Mouse (Mus musculus) MEL (cell line): ENCODE results near the gene Zdhhc24. TPM values are rescaled to one million over a fixed set of nuclear protein-coding genes. Genes with fewer than 3 reads are reported as not detected.

Source experiments
- DNase-seq: peaks from one replicate; pipeline ENCODE4 v3.0.0; 2011; ENCODE audit warnings: low read depth, low spot score
- H3K27ac ChIP-seq: 2 replicates; pipeline ENCODE4 v1.5.1; 2012; ENCODE audit warnings: low read depth, mild to moderate bottlenecking, control low read depth, low read length, moderate library complexity; ENCODE audit not compliant: control insufficient read depth
- H3K27me3 ChIP-seq, 2 experiments: fragments of 150-350 bp in 1 of 2; sonication (generic) in 1 of 2; 2 replicates each; pipeline ENCODE4 v1.6.1; 2012; ENCODE audit warnings: low read length in 2 of 2, mild to moderate bottlenecking in 2 of 2, improper control_type of control experiment in 1 of 2, moderate library complexity in 1 of 2; ENCODE audit not compliant: insufficient read depth in 2 of 2, control insufficient read depth in 1 of 2
- H3K36me3 ChIP-seq, 2 experiments: 2 replicates each; pipeline ENCODE4 v1.6.1; 2012 to 2014; ENCODE audit warnings: low read length in 2 of 2, improper control_type of control experiment in 1 of 2, inconsistent platforms in 1 of 2, mild to moderate bottlenecking in 1 of 2; ENCODE audit not compliant: insufficient read depth in 2 of 2, control insufficient read depth in 1 of 2
- H3K4me1 ChIP-seq, 2 experiments: fragments of 150-350 bp in 1 of 2; sonication (generic) in 1 of 2; 2 replicates each; pipeline ENCODE4 v1.6.1; 2012; ENCODE audit warnings: low read length in 2 of 2, improper control_type of control experiment in 1 of 2, mild to moderate bottlenecking in 1 of 2; ENCODE audit not compliant: insufficient read depth in 2 of 2, control insufficient read depth in 1 of 2
- H3K4me3 ChIP-seq, 2 experiments: fragments of 150-350 bp in 1 of 2; sonication (generic) in 1 of 2; 2 replicates each; pipeline ENCODE4 v1.5.1; 2012; ENCODE audit warnings: low read depth in 2 of 2, low read length in 2 of 2, mild to moderate bottlenecking in 2 of 2, moderate library complexity in 2 of 2, control low read depth in 1 of 2, improper control_type of control experiment in 1 of 2; ENCODE audit not compliant: control insufficient read depth in 1 of 2, insufficient read depth in 1 of 2
- H3K79me2 ChIP-seq: 2 replicates; pipeline ENCODE4 v1.6.1; 2012; ENCODE audit warnings: mild to moderate bottlenecking, low read length, moderate library complexity; ENCODE audit not compliant: control insufficient read depth, poor library complexity, insufficient read depth
- H3K9ac ChIP-seq: 2 replicates; pipeline ENCODE4 v1.6.1; 2012; ENCODE audit warnings: low read depth, mild to moderate bottlenecking, control low read depth, low read length, moderate library complexity; ENCODE audit not compliant: control insufficient read depth, poor library complexity, severe bottlenecking
- H3K9me3 ChIP-seq: fragments of 150-350 bp; sonication (generic); replicated peaks from 2 replicates; pipeline ENCODE4 v1.6.1; 2012; ENCODE audit warnings: mild to moderate bottlenecking, low read length, improper control_type of control experiment, moderate library complexity; ENCODE audit not compliant: insufficient read depth
- BHLHE40 ChIP-seq: IDR thresholded peaks from 2 replicates; pipeline ENCODE4 v1.6.1; 2012; ENCODE audit warnings: low read depth, mild to moderate bottlenecking, inconsistent platforms, low read length, improper control_type of control experiment, borderline replicate concordance
- CHD1 ChIP-seq: IDR thresholded peaks from 2 replicates; pipeline ENCODE4 v1.6.1; 2012; ENCODE audit warnings: low read depth, mild to moderate bottlenecking, inconsistent platforms, low read length, improper control_type of control experiment
- CHD2 ChIP-seq: IDR thresholded peaks from 2 replicates; pipeline ENCODE4 v1.6.1; 2011; ENCODE audit warnings: low read length, improper control_type of control experiment
- CTCF ChIP-seq, 3 experiments: IDR thresholded peaks in 2 of 3; conservative IDR thresholded peaks in 1 of 3; 2 replicates each; pipeline ENCODE4 v1.5.1; 2011 to 2012; ENCODE audit warnings: low read length in 3 of 3, low read depth in 2 of 3, mild to moderate bottlenecking in 2 of 3, improper control_type of control experiment in 1 of 3, inconsistent platforms in 1 of 3, mixed read lengths in 1 of 3, moderate library complexity in 1 of 3; ENCODE audit not compliant: control insufficient read depth in 1 of 3, insufficient read depth in 1 of 3, poor library complexity in 1 of 3, severe bottlenecking in 1 of 3
- EP300 ChIP-seq, 2 experiments: IDR thresholded peaks; 2 replicates each; pipeline ENCODE4 v1.6.1; 2011; ENCODE audit warnings: improper control_type of control experiment in 2 of 2, low read length in 2 of 2, low read depth in 1 of 2, mild to moderate bottlenecking in 1 of 2
- GABPA ChIP-seq: IDR thresholded peaks from 2 replicates; pipeline ENCODE4 v1.6.1; 2012; ENCODE audit warnings: low read depth, mild to moderate bottlenecking, inconsistent platforms, low read length, improper control_type of control experiment, moderate library complexity
- GATA1 ChIP-seq: IDR thresholded peaks from 2 replicates; pipeline ENCODE4 v1.6.1; 2011; ENCODE audit warnings: low read depth, low read length, improper control_type of control experiment
- HCFC1 ChIP-seq: IDR thresholded peaks from 2 replicates; pipeline ENCODE4 v1.6.1; 2012; ENCODE audit warnings: low read depth, mild to moderate bottlenecking, inconsistent platforms, low read length, improper control_type of control experiment, moderate library complexity
- JUND ChIP-seq: IDR thresholded peaks from 2 replicates; pipeline ENCODE4 v1.6.1; 2011; ENCODE audit warnings: low read depth, mild to moderate bottlenecking, improper control_type of control experiment, low read length
- KAT2A ChIP-seq: conservative IDR thresholded peaks from 2 replicates; pipeline ENCODE4 v1.6.1; 2012; ENCODE audit warnings: low read depth, low read length, improper control_type of control experiment, inconsistent platforms
- MAFK ChIP-seq: IDR thresholded peaks from 2 replicates; pipeline ENCODE4 v1.6.1; 2011; ENCODE audit warnings: low read depth, mild to moderate bottlenecking, low read length, improper control_type of control experiment, borderline replicate concordance
- MAX ChIP-seq: IDR thresholded peaks from 2 replicates; pipeline ENCODE4 v1.6.1; 2011; ENCODE audit warnings: low read length, improper control_type of control experiment
- MAZ ChIP-seq: IDR thresholded peaks from 2 replicates; pipeline ENCODE4 v1.6.1; 2012; ENCODE audit warnings: low read depth, mild to moderate bottlenecking, inconsistent platforms, low read length, improper control_type of control experiment
- MEF2A ChIP-seq: IDR thresholded peaks from 2 replicates; pipeline ENCODE4 v1.6.1; 2014; ENCODE audit warnings: low read depth, mild to moderate bottlenecking, inconsistent platforms, low read length, improper control_type of control experiment; ENCODE audit not compliant: poor library complexity, insufficient replicate concordance, severe bottlenecking; ENCODE audit errors: extremely low read depth
- MXI1 ChIP-seq: IDR thresholded peaks from 2 replicates; pipeline ENCODE4 v1.6.1; 2011; ENCODE audit warnings: mild to moderate bottlenecking, low read depth, low read length, improper control_type of control experiment
- MYB ChIP-seq: IDR thresholded peaks from 2 replicates; pipeline ENCODE4 v1.6.1; 2011; ENCODE audit warnings: mild to moderate bottlenecking, low read depth, low read length, improper control_type of control experiment
- MYC ChIP-seq: IDR thresholded peaks from 2 replicates; pipeline ENCODE4 v1.6.1; 2011; ENCODE audit warnings: low read depth, mild to moderate bottlenecking, low read length, improper control_type of control experiment, moderate library complexity
- NELFE ChIP-seq: IDR thresholded peaks from 2 replicates; pipeline ENCODE4 v1.6.1; 2011; ENCODE audit warnings: low read depth, low read length, improper control_type of control experiment
- NRF1 ChIP-seq: IDR thresholded peaks from 2 replicates; pipeline ENCODE4 v1.6.1; 2014; ENCODE audit warnings: low read depth, mild to moderate bottlenecking, inconsistent platforms, low read length, improper control_type of control experiment, moderate library complexity; ENCODE audit not compliant: poor library complexity, insufficient read depth, severe bottlenecking
- POLR2A ChIP-seq, 2 experiments: IDR thresholded peaks; 2 replicates each; pipeline ENCODE4 v1.6.1; 2011 to 2012; ENCODE audit warnings: low read length in 2 of 2, mild to moderate bottlenecking in 2 of 2, control low read depth in 1 of 2, improper control_type of control experiment in 1 of 2, low read depth in 1 of 2, moderate library complexity in 1 of 2; ENCODE audit not compliant: control insufficient read depth in 1 of 2, insufficient read depth in 1 of 2, poor library complexity in 1 of 2
- POLR2AphosphoS2 ChIP-seq: IDR thresholded peaks from 2 replicates; pipeline ENCODE4 v1.6.1; 2011; ENCODE audit warnings: low read length, improper control_type of control experiment
- POLR2AphosphoS5 ChIP-seq: IDR thresholded peaks from 2 replicates; pipeline ENCODE4 v1.6.1; 2012; ENCODE audit warnings: low read depth, borderline replicate concordance, mild to moderate bottlenecking, inconsistent platforms, low read length, moderate library complexity, mixed read lengths
- RAD21 ChIP-seq: IDR thresholded peaks from 2 replicates; pipeline ENCODE4 v1.6.1; 2011; ENCODE audit warnings: mild to moderate bottlenecking, low read depth, low read length, improper control_type of control experiment
- SIN3A ChIP-seq: IDR thresholded peaks from 2 replicates; pipeline ENCODE4 v1.6.1; 2012; ENCODE audit warnings: low read length, improper control_type of control experiment, inconsistent platforms
- SMC3 ChIP-seq: IDR thresholded peaks from 2 replicates; pipeline ENCODE4 v1.6.1; 2011; ENCODE audit warnings: low read depth, low read length, improper control_type of control experiment
- TAL1 ChIP-seq: IDR thresholded peaks from 2 replicates; pipeline ENCODE4 v1.6.1; 2012; ENCODE audit warnings: mild to moderate bottlenecking, inconsistent platforms, low read length, moderate library complexity, mixed read lengths
- TBP ChIP-seq: IDR thresholded peaks from 2 replicates; pipeline ENCODE4 v1.8.0; 2011; ENCODE audit warnings: low read depth, low read length, improper control_type of control experiment
- TCF12 ChIP-seq: IDR thresholded peaks from 2 replicates; pipeline ENCODE4 v1.6.1; 2014; ENCODE audit warnings: low read depth, mild to moderate bottlenecking, inconsistent platforms, low read length, improper control_type of control experiment, moderate library complexity
- UBTF ChIP-seq: IDR thresholded peaks from 2 replicates; pipeline ENCODE4 v1.6.1; 2012; ENCODE audit warnings: low read depth, mild to moderate bottlenecking, inconsistent platforms, low read length, improper control_type of control experiment, moderate library complexity, borderline replicate concordance; ENCODE audit not compliant: insufficient read depth
- USF1 ChIP-seq: IDR thresholded peaks from 2 replicates; pipeline ENCODE4 v1.6.1; 2014; ENCODE audit warnings: low read depth, mild to moderate bottlenecking, inconsistent platforms, low read length, improper control_type of control experiment, moderate library complexity
- USF2 ChIP-seq, 2 experiments: IDR thresholded peaks; 2 replicates each; pipeline ENCODE4 v1.6.1; 2011 to 2012; ENCODE audit warnings: improper control_type of control experiment in 2 of 2, low read length in 2 of 2, borderline replicate concordance in 1 of 2, inconsistent platforms in 1 of 2, low read depth in 1 of 2, mild to moderate bottlenecking in 1 of 2; ENCODE audit not compliant: insufficient read depth in 1 of 2
- ZC3H11A ChIP-seq: IDR thresholded peaks from 2 replicates; pipeline ENCODE4 v1.6.1; 2012; ENCODE audit warnings: low read depth, mild to moderate bottlenecking, inconsistent platforms, low read length, improper control_type of control experiment
- ZKSCAN1 ChIP-seq: IDR thresholded peaks from 2 replicates; pipeline ENCODE4 v1.6.1; 2012; ENCODE audit warnings: low read depth, mild to moderate bottlenecking, inconsistent platforms, low read length, improper control_type of control experiment, moderate library complexity
- ZMIZ1 ChIP-seq: IDR thresholded peaks from 2 replicates; pipeline ENCODE4 v1.6.1; 2012; ENCODE audit warnings: low read depth, mild to moderate bottlenecking, inconsistent platforms, low read length, improper control_type of control experiment, moderate library complexity
- polyA plus RNA-seq, 2 experiments: library from polyadenylated mRNA; stranded (reverse) in 1 of 2; unstranded in 1 of 2; fragments of >175 nt in 1 of 2; fragments of >200 nt in 1 of 2; gene quantifications; 2 replicates each; pipeline versions ENCODE4 v1.2.1 to v1.2.4; 2012; ENCODE audit warnings: low replicate concordance in 2 of 2, low read depth in 1 of 2; ENCODE audit not compliant: insufficient read length in 2 of 2, insufficient read depth in 1 of 2, missing spikeins in 1 of 2
- total RNA-seq: library from RNA; depleted of rRNA; stranded (reverse); fragments of 300-350 nt; gene quantifications from 2 replicates; pipeline ENCODE4 v1.2.3, GENCODE M21; 2012

Zdhhc24 gene
- total and polyA plus RNA-seq, 3 experiments: 15.8 to 21.1 TPM; not detected in 1

DNA sequence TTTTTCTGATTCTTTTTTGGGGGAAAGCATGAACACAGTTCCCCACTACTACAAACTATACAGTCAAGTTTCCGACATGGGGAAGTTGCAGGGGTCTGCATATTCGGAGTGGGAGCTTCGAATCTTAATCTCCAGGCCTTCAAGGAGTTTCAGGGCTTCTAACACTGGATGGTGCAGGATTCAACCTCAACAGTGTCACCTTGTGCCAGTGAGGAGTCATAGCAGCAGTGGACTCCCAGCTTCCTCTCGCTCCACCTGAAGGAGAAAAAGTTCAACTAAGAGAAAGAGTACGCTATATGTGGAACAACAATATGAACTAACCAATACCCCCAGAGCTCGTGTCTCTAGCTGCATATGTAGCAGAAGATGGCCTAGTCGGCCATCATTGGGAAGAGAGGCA, 31.0 kb upstream of the Zdhhc24 start:
- peaks cover 0 to 2% of the 10 kb centered on the region in 2 experiments; a peak in 3 of 4 replicates for H3K27me3 ChIP-seq
- H3K9me3 ChIP-seq: no peaks in the 10 kb centered on the region
- H3K9ac ChIP-seq: no peak overlapping the region
- DNase-seq: peak; percentile 82
- peaks cover 7 to 12% of the 10 kb centered on the region in 2 experiments; a peak in 3 of 4 replicates for H3K4me1 ChIP-seq
- TF ChIP-seq MAFK: no peak
- no peak for TF ChIP-seq MYB
- TF ChIP-seq EP300 (IDR thresholded peaks at IDR 0.05; ENCODE audit: low read depth in 1 of 2, low read length in 2 of 2): no peak
- no peak for TF ChIP-seq POLR2AphosphoS2
- no peak for TF ChIP-seq USF2 (IDR thresholded peaks at IDR 0.05; ENCODE audit: borderline replicate concordance in 1 of 2, insufficient read depth in 1 of 2, low read depth in 1 of 2, low read length in 2 of 2)
- TF ChIP-seq ZMIZ1: no peak
- TF ChIP-seq SMC3: peak; percentile 91
- no peak for TF ChIP-seq TBP
- no peak for TF ChIP-seq UBTF
- no peak for TF ChIP-seq NRF1
- no peak for TF ChIP-seq JUND
- no peak for TF ChIP-seq KAT2A
- no peak for TF ChIP-seq MYC
- TF ChIP-seq TAL1: no peak
- TF ChIP-seq MAX: no peak
- TF ChIP-seq POLR2AphosphoS5: no peak
- peak; percentile 82 for TF ChIP-seq ZC3H11A
- no peak for TF ChIP-seq CHD1
- no peak for TF ChIP-seq MEF2A
- TF ChIP-seq GABPA: no peak
- TF ChIP-seq HCFC1: no peak
- no peak for TF ChIP-seq MXI1
- TF ChIP-seq GATA1: no peak
- TF ChIP-seq USF1: no peak
- no peak for TF ChIP-seq TCF12
- no peak for TF ChIP-seq MAZ
- peak; percentile 74 for TF ChIP-seq RAD21
- peak; percentile 50; the same call in 1 of the 2 replicates for TF ChIP-seq SIN3A
- TF ChIP-seq POLR2A (IDR thresholded peaks at IDR 0.05; ENCODE audit: control insufficient read depth in 1 of 2, insufficient read depth in 1 of 2, low read depth in 1 of 2, low read length in 2 of 2, poor library complexity in 1 of 2): no peak
- TF ChIP-seq BHLHE40: no peak
- no peak for TF ChIP-seq ZKSCAN1
- TF ChIP-seq CHD2: no peak
- no peak for TF ChIP-seq NELFE
- TF ChIP-seq CTCF (IDR thresholded peaks at IDR 0.05 in 2 of 3, conservative IDR thresholded peaks at IDR 0.05 in 1 of 3; ENCODE audit: control insufficient read depth in 1 of 3, insufficient read depth in 1 of 3, low read depth in 2 of 3, low read length in 3 of 3, poor library complexity in 1 of 3, severe bottlenecking in 1 of 3): peak; percentile 69 to 80 (median 71)
- no peak overlapping the region for H3K27ac ChIP-seq
- H3K4me3 ChIP-seq: no peak overlapping the region
- peaks cover 0 to 10% of the 10 kb centered on the region in 2 experiments; a peak in 2 of 4 replicates for H3K36me3 ChIP-seq
- H3K79me2 ChIP-seq: no peaks in the 10 kb centered on the region
